Mouse (Mus musculus) kidney, adult 8-10 months (tissue): ENCODE data around the gene Acss2.
A peak's percentile ranks its signal among the peaks of the same experiment; 100 is the strongest.

Source experiments
- DNase-seq, 2 experiments: peaks; one replicate each; pipeline ENCODE4 v3.0.0; 2022

Gene Acss2

DNA sequence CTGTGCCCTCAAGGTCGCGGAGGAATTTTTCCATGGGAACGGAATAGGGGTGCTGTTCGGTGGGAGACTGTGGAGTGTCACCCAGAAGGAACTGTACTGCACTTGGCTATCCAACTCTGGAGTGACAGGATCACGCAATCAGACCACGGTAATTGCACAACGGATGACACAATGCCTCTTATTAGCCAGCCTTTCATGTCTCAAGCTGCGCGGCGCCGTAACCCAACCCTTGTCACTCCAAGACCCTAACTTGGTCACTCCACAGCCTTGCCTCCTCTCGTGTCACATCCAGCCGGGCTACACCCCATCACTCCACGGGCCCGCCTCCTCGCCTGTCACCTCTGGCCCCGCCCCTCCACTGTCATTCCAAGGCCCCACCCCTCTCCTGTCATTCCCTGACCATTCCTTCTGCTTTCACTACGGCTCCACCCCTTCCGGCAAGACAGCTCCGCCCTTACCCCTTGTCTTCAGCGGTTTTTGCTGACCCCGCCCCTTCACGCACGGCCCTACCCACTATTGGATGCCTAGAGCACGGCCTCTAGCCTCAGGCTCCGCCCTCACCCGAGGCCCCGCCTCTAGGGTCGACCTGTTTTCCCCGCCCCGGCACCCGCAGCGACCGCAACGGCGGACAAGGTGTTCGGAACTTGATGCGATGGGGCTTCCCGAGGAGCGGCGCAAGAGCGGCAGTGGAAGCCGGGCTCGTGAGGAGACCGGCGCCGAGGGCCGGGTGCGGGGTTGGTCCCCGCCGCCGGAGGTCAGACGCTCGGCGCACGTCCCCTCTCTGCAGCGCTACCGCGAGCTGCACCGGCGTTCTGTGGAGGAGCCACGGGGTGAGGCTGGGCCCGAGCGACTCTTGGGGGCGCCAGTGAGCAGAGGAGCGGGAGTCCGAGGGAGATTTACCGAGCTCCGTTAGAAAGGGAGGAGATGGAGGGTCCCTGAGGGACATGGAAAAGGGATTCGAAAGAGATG, at the start of gene Acss2, which contains the start of gene Ggt7:
TSS of gene Acss2 (plus strand) at position 494 of the 969 bp plus-strand sequence.
TSS of gene Ggt7 (minus strand) at position 783 of the 969 bp plus-strand sequence.
- peak; percentile 99 to 100 for DNase-seq

DNA sequence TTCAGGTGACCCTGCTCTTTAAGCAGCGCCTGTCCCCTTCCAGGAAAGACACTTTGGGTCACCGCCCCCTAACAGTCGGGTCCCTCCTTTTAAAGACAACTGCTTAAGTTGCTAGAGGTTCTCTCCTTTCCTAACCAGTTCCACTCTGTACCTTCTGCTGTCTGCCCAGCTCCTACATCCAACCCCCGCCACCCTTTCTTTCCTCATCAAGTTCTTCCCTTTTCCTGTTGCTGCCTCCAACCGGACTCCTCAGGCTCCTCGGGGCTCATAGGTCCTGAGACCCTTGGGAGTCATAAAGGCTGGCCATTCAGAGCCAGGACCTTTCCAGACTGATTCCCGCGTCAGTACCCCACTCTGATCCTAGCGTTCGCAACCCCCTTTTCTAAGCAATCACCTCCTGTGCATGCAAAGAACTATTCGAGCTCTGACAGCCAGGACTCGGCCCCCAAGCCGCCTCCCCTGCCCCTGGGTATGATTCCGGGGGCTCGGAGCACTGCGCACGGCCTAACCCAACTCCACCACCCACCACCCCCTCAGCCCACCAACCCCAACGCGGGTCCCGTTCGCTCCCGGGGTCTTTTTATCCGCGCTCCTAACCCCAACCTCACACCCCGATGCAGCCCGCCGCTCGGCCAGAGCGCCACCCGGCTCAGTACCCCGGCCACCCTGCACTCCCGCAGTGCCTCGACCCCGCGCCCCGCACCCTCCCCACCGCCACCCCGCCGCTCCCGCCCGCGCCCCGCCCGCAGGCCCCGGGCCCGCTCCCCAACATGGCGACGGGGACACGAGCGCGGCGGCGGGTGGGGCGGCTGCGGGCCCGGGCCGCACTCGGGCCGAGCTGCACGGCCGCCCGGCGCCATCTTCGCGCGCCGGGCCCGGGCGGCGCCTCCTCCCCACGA, 44.8 kb upstream of the Acss2 start:
- DNase-seq, result peak; percentile 53 to 55

- DNase-seq, result peak; percentile 27 to 33
Observed at GRCm38 (mm10) chr2:155473570-155474088, 44.1 kb upstream of the Acss2 start, which contains the start of gene Ncoa6. Gene Ncoa6, minus strand, starts transcription at chr2:155473894.

DNA sequence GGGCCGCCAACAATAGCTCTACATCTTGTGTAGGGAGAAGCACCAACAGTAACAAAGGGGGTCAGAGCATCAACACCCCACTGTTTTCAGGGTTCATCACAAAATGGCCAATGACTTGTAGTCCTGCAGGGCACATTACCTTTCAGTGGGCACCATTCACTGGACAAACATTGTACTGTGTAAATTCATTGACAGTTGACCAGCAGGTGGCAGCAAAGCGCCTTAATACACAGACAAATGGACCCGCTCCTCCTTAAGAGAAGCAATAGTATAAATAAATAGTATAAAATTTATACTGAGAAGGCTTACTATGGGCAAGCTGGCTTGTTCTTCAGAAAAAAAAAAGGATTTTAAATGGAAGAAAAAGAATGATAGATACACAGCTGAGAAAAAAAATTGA, 35.7 kb upstream of the Acss2 start:
- DNase-seq, result peak; percentile 59 to 80

DNA sequence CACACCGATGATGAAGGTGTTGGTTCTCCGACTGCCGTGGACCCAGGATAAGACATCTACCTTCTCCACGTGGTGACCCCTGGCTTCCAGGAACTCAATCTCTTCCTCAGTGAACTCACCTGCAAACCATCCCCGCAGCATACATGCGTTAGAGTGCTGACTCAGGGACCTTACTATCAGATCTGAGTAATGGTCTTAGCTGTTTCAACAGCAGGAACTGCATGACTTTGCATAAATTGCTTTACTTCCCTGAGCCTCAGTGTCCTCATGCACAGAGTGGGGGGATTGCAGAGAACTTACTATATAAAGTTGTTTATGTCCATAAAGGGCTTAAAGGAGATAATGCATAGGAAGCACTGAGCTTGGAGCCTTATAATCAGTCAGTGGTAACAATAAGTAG, 26.8 kb upstream of the Acss2 start:
- no peak for DNase-seq

DNA sequence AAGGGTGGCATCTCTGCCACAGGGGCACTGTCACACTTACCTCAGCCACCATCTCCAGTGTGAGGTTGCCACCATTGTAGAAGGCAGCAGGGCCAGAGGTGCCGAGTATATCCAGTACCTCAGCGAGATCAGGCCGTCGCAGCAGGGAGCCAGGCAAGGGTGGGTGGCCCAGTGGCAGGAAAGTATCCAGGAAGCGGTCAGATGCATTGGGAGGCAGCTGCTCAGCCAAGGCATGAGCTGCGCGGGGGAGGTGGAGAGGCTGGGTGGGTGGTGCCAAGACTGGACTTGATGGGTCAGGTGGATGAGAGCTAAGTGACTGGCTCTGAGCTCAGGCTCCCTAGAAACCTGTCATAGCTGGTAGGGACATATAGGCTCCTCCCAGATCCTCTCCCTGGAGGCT, 15.2 kb upstream of the Acss2 start:
- no peak for DNase-seq

DNA sequence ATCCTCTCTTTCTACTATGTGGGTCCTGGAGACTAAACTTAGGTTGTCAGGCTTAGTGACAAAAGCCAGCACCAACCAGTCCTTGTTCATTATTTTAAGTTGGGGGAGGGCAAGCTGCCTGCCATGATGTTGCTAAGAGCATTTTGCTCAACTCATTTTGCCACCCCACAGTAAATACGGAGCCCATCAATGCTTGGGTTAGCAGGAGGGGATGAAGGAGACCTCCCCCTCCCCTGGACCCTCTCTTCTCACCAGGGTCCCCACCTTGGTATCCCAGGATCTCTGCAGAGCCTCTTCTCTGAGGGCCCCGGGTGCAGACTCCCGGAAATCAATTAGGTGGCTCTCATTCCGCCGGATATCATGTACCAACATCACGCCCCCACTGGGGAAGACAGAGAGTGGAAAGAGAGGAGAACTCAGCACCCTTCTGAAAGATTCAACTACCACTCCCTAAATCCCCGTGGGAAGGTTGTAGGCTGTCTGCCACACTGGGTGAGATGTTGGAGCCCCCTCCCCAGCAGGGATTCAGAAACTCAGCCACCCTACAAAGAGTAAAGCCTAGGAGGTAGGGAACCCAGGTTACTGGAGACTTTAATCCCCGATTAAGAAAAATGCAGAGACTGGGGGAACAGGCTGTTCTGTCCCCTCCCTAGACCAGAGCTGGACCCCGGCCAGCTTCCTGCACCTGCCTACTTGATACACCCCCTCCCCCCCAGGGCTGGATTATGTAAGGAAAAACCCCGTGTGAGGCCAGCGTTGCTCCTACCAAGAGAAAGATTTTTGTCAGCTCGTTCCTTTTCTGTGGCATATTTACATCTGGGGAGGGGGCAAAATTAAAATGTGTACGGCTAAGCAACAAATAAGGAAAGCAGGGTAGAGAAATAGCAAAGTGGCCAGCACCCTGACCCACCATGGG, 13.1 kb upstream of the Acss2 start:
- peak; percentile 41 for DNase-seq

- DNase-seq, result no peak
Observed at GRCm38 (mm10) chr2:155505811-155506210, 11.9 kb upstream of the Acss2 start.

- no peak for DNase-seq
Observed at GRCm38 (mm10) chr2:155507721-155508470, 9.9 kb upstream of the Acss2 start.

- DNase-seq, result peak; percentile 50 to 78
Observed at GRCm38 (mm10) chr2:155512479-155512878, 5.3 kb upstream of the Acss2 start.

GRCm38 (mm10) chr2:155513543-155513942, 4.2 kb upstream of the Acss2 start:
- no peak for DNase-seq

DNA sequence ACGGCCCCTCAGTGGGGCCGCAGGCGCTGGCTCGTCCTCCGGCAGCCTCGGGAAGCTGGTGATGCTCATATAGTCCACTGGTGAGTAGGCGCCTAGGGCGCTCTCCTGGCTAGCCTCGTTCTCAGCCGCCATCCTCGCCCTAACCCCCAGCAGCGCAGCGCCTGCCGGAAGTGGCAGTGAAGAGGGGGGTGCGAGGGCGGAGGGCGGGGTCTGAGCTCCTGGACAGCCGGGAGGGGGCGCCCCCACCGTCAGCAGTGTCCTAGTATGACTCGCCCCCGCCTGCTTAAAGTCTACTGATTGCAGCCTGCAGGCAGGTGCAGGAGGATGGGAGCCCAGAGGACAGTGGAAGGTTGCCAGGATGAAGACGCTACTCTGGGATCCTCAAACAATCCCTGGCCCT, 3.1 kb upstream of the Acss2 start:
- peak; percentile 43 to 59 for DNase-seq

GRCm38 (mm10) chr2:155515941-155516340, 1.8 kb upstream of the Acss2 start:
- DNase-seq, result peak; percentile 60 to 72

DNA sequence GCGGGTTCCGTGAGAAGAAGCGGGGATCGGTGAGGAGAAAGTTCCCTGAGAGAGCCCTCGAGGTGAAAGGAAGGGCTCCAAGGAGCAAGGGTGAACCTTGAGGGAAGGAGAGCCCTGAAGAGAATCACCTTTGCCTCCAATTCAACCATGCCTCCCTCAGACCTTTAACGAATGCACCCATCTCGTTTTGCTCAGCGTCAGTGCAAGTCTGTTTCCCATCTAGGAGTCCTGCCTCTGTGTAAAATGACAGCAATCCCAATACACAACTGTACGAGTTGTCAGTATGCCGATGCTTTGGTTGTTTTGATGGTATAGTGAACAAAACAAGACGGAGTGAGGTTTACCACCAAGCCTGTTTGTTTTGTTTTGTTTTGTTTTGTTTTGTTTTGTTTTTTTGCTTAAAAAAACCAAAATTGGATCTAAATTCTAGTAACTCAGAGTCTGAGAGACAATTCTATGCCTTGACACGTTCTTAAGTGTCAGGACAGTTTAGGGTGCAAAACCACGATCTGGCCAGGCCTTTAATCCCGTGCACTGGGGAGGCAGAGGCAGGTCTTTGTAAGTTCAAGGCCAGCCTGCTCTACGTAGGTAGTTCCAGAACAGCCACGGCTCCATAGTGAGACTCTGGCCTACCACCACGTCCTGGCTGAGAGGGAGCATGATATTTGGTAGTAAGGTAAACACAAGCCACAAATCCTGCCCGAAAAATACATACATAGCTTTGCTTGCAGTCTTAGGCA, 953 bp downstream of the Acss2 start:
- peak in 1 of 2 experiments; percentile 26 for DNase-seq

- no peak for DNase-seq
Observed at GRCm38 (mm10) chr2:155523706-155524105, 6.0 kb downstream of the Acss2 start.

- no peak for DNase-seq
Observed at GRCm38 (mm10) chr2:155524378-155524777, 6.6 kb downstream of the Acss2 start.

DNA sequence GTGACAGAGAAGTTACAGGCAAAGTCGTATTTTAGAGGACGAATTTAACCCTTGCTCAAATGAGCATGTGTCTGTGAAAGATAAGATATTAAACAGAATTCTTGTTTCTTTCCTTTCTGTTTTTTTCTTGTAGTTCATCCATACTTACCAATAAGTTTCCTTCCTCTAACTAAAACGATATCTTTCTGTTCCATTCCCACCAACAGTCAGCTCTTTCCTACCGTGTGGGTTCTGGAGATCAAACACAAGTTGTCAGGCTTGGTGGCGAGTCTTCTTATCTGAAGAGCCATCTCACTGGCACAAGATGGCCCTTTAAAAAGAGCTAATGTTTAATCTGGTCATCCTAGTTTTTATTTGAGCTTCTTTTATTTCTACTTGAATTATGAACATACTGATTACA, 9.6 kb downstream of the Acss2 start:
- no peak for DNase-seq

GRCm38 (mm10) chr2:155536292-155536691, 18.5 kb downstream of the Acss2 start:
- DNase-seq, result no peak

- DNase-seq, result no peak
Observed at GRCm38 (mm10) chr2:155537761-155538462, 20.2 kb downstream of the Acss2 start.
